Comparison of ENCODE assay signal across 8 mouse cellular contexts in genomic region chr8:117257029-117257820, GRCm38 (mm10). TPM values are rescaled to one million over a fixed set of nuclear protein-coding genes. Genes with fewer than 3 reads are reported as not detected.
A peak's percentile ranks its signal among the peaks of the same experiment; 100 is the strongest.
DNase-seq lines count a peak whose midpoint lies in the region; ATAC-seq lines count a peak whose summit lies in the region.

TSS of gene Cmip (plus strand) at chr8:117257064.

- no peaks in the 10 kb centered on the region for H3K9me3 ChIP-seq in hindbrain, embryonic 13.5 days
- H3K9me3 ChIP-seq in midbrain, embryonic 13.5 days, result no peaks in the 10 kb centered on the region
- no peaks in the 10 kb centered on the region for H3K9me3 ChIP-seq in stomach, embryonic 15.5 days

- peak within 1 kb of the TSS; percentile 98 for H3K4me3 ChIP-seq in hindbrain, embryonic 13.5 days
- H3K4me3 ChIP-seq in midbrain, embryonic 13.5 days (replicated peaks), result peak within 1 kb of the TSS; percentile 100
- H3K4me3 ChIP-seq in stomach, embryonic 15.5 days (replicated peaks), result peak within 1 kb of the TSS; percentile 91

- H3K36me3 ChIP-seq in hindbrain, embryonic 13.5 days, result no peaks in the 10 kb centered on the region
- no peaks in the 10 kb centered on the region for H3K36me3 ChIP-seq in midbrain, embryonic 13.5 days
- no peaks in the 10 kb centered on the region for H3K36me3 ChIP-seq in stomach, embryonic 15.5 days

- peak within 1 kb of the TSS; percentile 98 for H3K4me2 ChIP-seq in hindbrain, embryonic 13.5 days
- peak within 1 kb of the TSS; percentile 77 for H3K4me2 ChIP-seq in midbrain, embryonic 13.5 days (replicated peaks)
- H3K4me2 ChIP-seq in stomach, embryonic 15.5 days, result peak within 1 kb of the TSS; percentile 89

- H3K9ac ChIP-seq in hindbrain, embryonic 13.5 days, result peak within 1 kb of the TSS; percentile 100
- H3K9ac ChIP-seq in midbrain, embryonic 13.5 days (replicated peaks), result peak within 1 kb of the TSS; percentile 99
- peak within 1 kb of the TSS; percentile 95 for H3K9ac ChIP-seq in stomach, embryonic 15.5 days

- peak; percentile 52 for DNase-seq in urinary bladder, adult 2 months (ENCODE audit: low spot score)
- no peak for DNase-seq in urinary bladder, postnatal 10 days (ENCODE audit: low spot score)
- peak; percentile 48 for DNase-seq in cerebellum, adult 8-10 months
- DNase-seq in left cerebral cortex, postnatal 14 days (ENCODE audit: low spot score in 2 of 2), result peak in 1 of 2 experiments; percentile 39

- H3K4me1 ChIP-seq in hindbrain, embryonic 13.5 days (replicated peaks), result peaks cover 45% of the 10 kb centered on the region
- H3K4me1 ChIP-seq in midbrain, embryonic 13.5 days (replicated peaks), result peaks cover 43% of the 10 kb centered on the region
- H3K4me1 ChIP-seq in stomach, embryonic 15.5 days, result peaks cover 44% of the 10 kb centered on the region

- no peaks in the 10 kb centered on the region for H3K27me3 ChIP-seq in hindbrain, embryonic 13.5 days
- no peaks in the 10 kb centered on the region for H3K27me3 ChIP-seq in midbrain, embryonic 13.5 days
- no peaks in the 10 kb centered on the region for H3K27me3 ChIP-seq in stomach, embryonic 15.5 days (replicated peaks)

- ATAC-seq in frontal cortex, adult (ENCODE audit: low TSS enrichment), result peak; percentile 1; the same call in 1 of the 2 replicates
- peak; percentile 18 for ATAC-seq in hindbrain, embryonic 13.5 days (ENCODE audit: low FRiP score)
- peak; percentile 34 for ATAC-seq in midbrain, embryonic 13.5 days
- 0 out of 2 replicates have a peak, but pooled peaks have one; percentile 2 for ATAC-seq in stomach, embryonic 15.5 days (ENCODE audit: insufficient read depth, low FRiP score, low read depth)

- under 1% methylated on average over 54 of the region's 65 CpGs for WGBS in hindbrain, embryonic 13.5 days
- under 1% methylated on average over 64 of the region's 65 CpGs for WGBS in midbrain, embryonic 13.5 days
- under 1% methylated on average over 56 of the region's 65 CpGs for WGBS in stomach, embryonic 15.5 days

- intact Hi-C loops in left cerebral cortex, postnatal 14 days (cut with DNase I), result loop anchor here (2.0 to 5.0 kb wide), 2 partner anchors 75 to 122 kb away; no protein-coding TSS in a partner anchor

- H3K27ac ChIP-seq in hindbrain, embryonic 13.5 days, result peak within 1 kb of the TSS; percentile 96
- peak within 1 kb of the TSS; percentile 94 for H3K27ac ChIP-seq in midbrain, embryonic 13.5 days
- peak within 1 kb of the TSS; percentile 90 for H3K27ac ChIP-seq in stomach, embryonic 15.5 days

RNA-seq across cellular contexts. Expression of gene Cmip, which starts in this region (rescaled TPM):
- polyA plus RNA-seq in urinary bladder, adult 2 months (2012; rRNA removed), result 39.4 and 48.7 TPM in 2 replicates
- polyA plus RNA-seq in hindbrain, embryonic 13.5 days (2015; fragmentation: Nextera tagmentation; extraction: Ambion mirVana), result 87.3 and 90.2 TPM in 2 replicates
- 100 to 1,000 TPM; 358 to 375 TPM for total RNA-seq in left cerebral cortex, postnatal 14 days (2021)
- polyA plus RNA-seq in midbrain, embryonic 13.5 days (2015; fragmentation: Nextera tagmentation; extraction: Ambion mirVana), result 65.3 and 71.7 TPM in 2 replicates
- polyA plus RNA-seq in stomach, embryonic 15.5 days (2015; fragmentation: Nextera tagmentation; extraction: Ambion mirVana), result 31.8 and 32.1 TPM in 2 replicates
